Mouse (Mus musculus) lung, postnatal 36 days (tissue): ENCODE results near the gene Slc22a27.
A peak's percentile ranks its signal among the peaks of the same experiment; 100 is the strongest.
"Not testable (repeated sequence)": the region's sequence is repeated elsewhere in the genome, so short reads cannot be mapped to it uniquely, and the experiment has no call there.

Source experiments
- DNase-seq: peaks from one replicate; pipeline ENCODE4 v3.0.0; 2022; ENCODE audit warnings: mixed read lengths

Gene Slc22a27

GRCm38 (mm10) chr19:7965927-7966326 is at the start of gene Slc22a27:
TSS of gene Slc22a27 (minus strand) at chr19:7966027.
- DNase-seq, result not testable (repeated sequence)

DNA sequence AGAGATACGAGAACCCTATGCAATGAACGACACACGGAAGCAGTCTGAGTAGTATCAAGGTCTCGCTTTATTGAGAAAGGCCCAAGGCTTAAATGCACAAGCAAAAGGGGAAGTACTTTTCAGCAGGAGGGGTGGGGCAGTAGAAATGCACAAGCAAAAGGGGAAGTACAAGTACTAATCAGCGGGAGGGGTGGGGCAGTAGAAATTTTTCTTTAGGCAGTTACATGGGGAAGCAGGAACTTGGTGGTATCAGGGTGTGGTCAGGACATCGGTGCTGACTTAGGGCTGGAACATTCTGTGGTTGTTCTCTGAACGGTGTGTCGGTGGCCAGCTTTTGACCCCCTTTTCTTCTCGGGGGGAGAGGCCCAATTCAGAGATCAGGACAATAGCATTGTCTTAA is 45.8 kb upstream of the Slc22a27 start:
- DNase-seq, result not testable (repeated sequence)

- not testable (repeated sequence) for DNase-seq
These were observed 43.3 kb upstream of the Slc22a27 start for GRCm38 (mm10) chr19:8009086-8009485.

GRCm38 (mm10) chr19:7968703-7969102 is 2.9 kb upstream of the Slc22a27 start:
- DNase-seq, result no peak

GRCm38 (mm10) chr19:7966550-7966949 is 723 bp upstream of the Slc22a27 start:
- DNase-seq, result not testable (repeated sequence)

GRCm38 (mm10) chr19:7939391-7939790 is 26.4 kb downstream of the Slc22a27 start:
- not testable (repeated sequence) for DNase-seq

DNA sequence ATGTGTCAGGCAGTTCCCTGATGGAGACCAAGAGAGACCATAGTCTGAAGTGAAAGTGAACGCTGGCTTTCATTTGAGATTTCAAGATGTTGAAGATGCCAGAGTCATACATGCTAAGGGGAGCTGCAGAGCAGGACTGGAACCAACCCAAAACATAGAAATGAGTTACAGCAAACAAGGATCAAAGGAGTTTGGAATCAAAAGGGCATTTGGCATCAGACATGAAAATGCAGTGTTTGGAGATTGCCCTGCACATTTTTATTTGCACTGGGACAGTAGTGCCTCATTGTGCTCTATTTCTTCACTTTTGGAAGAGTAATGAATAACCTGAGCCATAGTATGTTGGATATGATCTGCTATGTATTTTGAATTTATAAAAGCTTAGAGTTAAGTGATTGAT is 89.2 kb downstream of the Slc22a27 start:
- DNase-seq, result no peak

DNA sequence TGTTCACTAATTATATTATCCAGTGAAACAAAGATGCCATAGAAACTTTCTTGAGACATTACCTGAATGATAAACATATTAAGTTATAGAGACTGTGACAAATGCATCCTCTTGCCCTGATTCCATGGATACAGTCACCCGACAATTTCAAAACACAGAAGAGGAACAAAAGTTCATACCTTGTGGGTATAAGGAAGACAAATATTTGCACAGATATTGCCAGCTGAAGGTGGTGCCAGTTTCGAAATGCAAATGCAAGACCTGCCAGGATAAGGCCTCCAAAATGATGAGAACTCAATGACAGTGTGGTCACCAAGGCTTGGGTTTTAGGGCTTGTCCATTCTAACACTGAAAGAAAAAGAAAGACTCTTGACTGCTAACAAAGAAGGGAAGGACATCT is 136.0 kb downstream of the Slc22a27 start:
- peak; percentile 1 for DNase-seq
